Mouse (Mus musculus): ENCODE measurements around the gene Endod1. TPM values are rescaled to one million over a fixed set of nuclear protein-coding genes. Genes with fewer than 3 reads are reported as not detected.

The Endod1 gene
- 7.5 and 8.0 TPM in 2 replicates for polyA plus RNA-seq (2014; fragmentation: Nextera tagmentation; extraction: Ambion mirVana)

GRCm38 (mm10) chr9:14381353-14382055, at the start of gene Endod1:
Gene Endod1, minus strand, starts transcription at chr9:14381507.
- peak within 1 kb of the TSS; percentile 56 for H3K4me3 ChIP-seq (ENCODE audit: low read depth, low read length)
- H3K27ac ChIP-seq (ENCODE audit: low read depth, low read length): no peak within 1 kb of the TSS
- ATAC-seq (ENCODE audit: insufficient read depth, low FRiP score, low TSS enrichment): peak; percentile 61; the same call in 1 of the 2 replicates
- WGBS: 9% methylated on average over 8 of the region's 8 CpGs
- no peaks in the 10 kb centered on the region for H3K9me3 ChIP-seq (ENCODE audit: control insufficient read depth, low read length)
- peaks cover 3% of the 10 kb centered on the region; the same call in 1 of the 2 replicates for H3K27me3 ChIP-seq (ENCODE audit: control insufficient read depth, insufficient read depth, low read length)
- DNase-seq (ENCODE audit: low spot score): no peak
- H3K4me1 ChIP-seq (ENCODE audit: control insufficient read depth, insufficient read depth, low read length): no peaks in the 10 kb centered on the region
- no peaks in the 10 kb centered on the region for H3K36me3 ChIP-seq (ENCODE audit: control insufficient read depth, insufficient read depth, low read length)
- H3K4me2 ChIP-seq (ENCODE audit: low read depth): peak within 1 kb of the TSS; percentile 95
- peak within 1 kb of the TSS; percentile 68 for H3K9ac ChIP-seq (ENCODE audit: low read length)

- H3K4me3 ChIP-seq (ENCODE audit: low read depth, low read length): no peak overlapping the region
- H3K27ac ChIP-seq (ENCODE audit: low read depth, low read length): no peak overlapping the region
- no peak overlapping the region for H3K9ac ChIP-seq (ENCODE audit: low read length)
- ATAC-seq (ENCODE audit: insufficient read depth, low FRiP score, low TSS enrichment): no peak
- H3K4me2 ChIP-seq (ENCODE audit: low read depth): no peak overlapping the region
- no peaks in the 10 kb centered on the region for H3K36me3 ChIP-seq (ENCODE audit: control insufficient read depth, insufficient read depth, low read length)
- no peaks in the 10 kb centered on the region for H3K27me3 ChIP-seq (ENCODE audit: control insufficient read depth, insufficient read depth, low read length)
- no peaks in the 10 kb centered on the region for H3K9me3 ChIP-seq (ENCODE audit: control insufficient read depth, low read length)
- no peak for DNase-seq (ENCODE audit: low spot score)
- 91% methylated on average over 5 of the region's 5 CpGs for WGBS
- H3K4me1 ChIP-seq (ENCODE audit: control insufficient read depth, insufficient read depth, low read length): no peaks in the 10 kb centered on the region
Measured at GRCm38 (mm10) chr9:14409153-14409552, 27.8 kb upstream of the Endod1 start.

GRCm38 (mm10) chr9:14408044-14408443, 26.7 kb upstream of the Endod1 start:
- Histone ChIP-seq H3K4me1 (ENCODE audit: control insufficient read depth, insufficient read depth, low read length) (no peaks in the 10 kb centered on the region), H3K9ac (ENCODE audit: low read length) (no peak overlapping the region), H3K27ac (ENCODE audit: low read depth, low read length) (no peak overlapping the region), H3K36me3 (ENCODE audit: control insufficient read depth, insufficient read depth, low read length) (no peaks in the 10 kb centered on the region), H3K4me3 (ENCODE audit: low read depth, low read length) (no peak overlapping the region), H3K9me3 (ENCODE audit: control insufficient read depth, low read length) (no peaks in the 10 kb centered on the region), H3K4me2 (ENCODE audit: low read depth) (no peak overlapping the region), H3K27me3 (ENCODE audit: control insufficient read depth, insufficient read depth, low read length) (no peaks in the 10 kb centered on the region)
- WGBS: 81% methylated on average over 4 of the region's 4 CpGs
- ATAC-seq (ENCODE audit: insufficient read depth, low FRiP score, low TSS enrichment) (no peak), DNase-seq (ENCODE audit: low spot score) (no peak)

- Histone ChIP-seq H3K27ac (ENCODE audit: low read depth, low read length) (no peak overlapping the region), H3K4me2 (ENCODE audit: low read depth) (no peak overlapping the region), H3K9me3 (ENCODE audit: control insufficient read depth, low read length) (no peaks in the 10 kb centered on the region), H3K4me3 (ENCODE audit: low read depth, low read length) (no peak overlapping the region), H3K27me3 (ENCODE audit: control insufficient read depth, insufficient read depth, low read length) (no peaks in the 10 kb centered on the region), H3K9ac (ENCODE audit: low read length) (no peak overlapping the region), H3K4me1 (ENCODE audit: control insufficient read depth, insufficient read depth, low read length) (no peaks in the 10 kb centered on the region), H3K36me3 (ENCODE audit: control insufficient read depth, insufficient read depth, low read length) (no peaks in the 10 kb centered on the region)
- WGBS: 74% methylated on average over 1 of the region's 1 CpGs
- DNase-seq (ENCODE audit: low spot score): no peak
- no peak for ATAC-seq (ENCODE audit: insufficient read depth, low FRiP score, low TSS enrichment)
Measured at GRCm38 (mm10) chr9:14406056-14406455, 24.7 kb upstream of the Endod1 start.

GRCm38 (mm10) chr9:14402099-14402498, 20.8 kb upstream of the Endod1 start:
- no peaks in the 10 kb centered on the region for H3K4me1 ChIP-seq (ENCODE audit: control insufficient read depth, insufficient read depth, low read length)
- no peak overlapping the region for H3K9ac ChIP-seq (ENCODE audit: low read length)
- WGBS: 89% methylated on average over 1 of the region's 1 CpGs
- no peaks in the 10 kb centered on the region for H3K36me3 ChIP-seq (ENCODE audit: control insufficient read depth, insufficient read depth, low read length)
- no peak overlapping the region for H3K4me3 ChIP-seq (ENCODE audit: low read depth, low read length)
- DNase-seq (ENCODE audit: low spot score) (no peak), ATAC-seq (ENCODE audit: insufficient read depth, low FRiP score, low TSS enrichment) (no peak)
- H3K9me3 ChIP-seq (ENCODE audit: control insufficient read depth, low read length): no peaks in the 10 kb centered on the region
- H3K4me2 ChIP-seq (ENCODE audit: low read depth): no peak overlapping the region
- H3K27ac ChIP-seq (ENCODE audit: low read depth, low read length): no peak overlapping the region
- no peaks in the 10 kb centered on the region for H3K27me3 ChIP-seq (ENCODE audit: control insufficient read depth, insufficient read depth, low read length)

- Histone ChIP-seq H3K9ac (ENCODE audit: low read length) (no peak overlapping the region), H3K4me2 (ENCODE audit: low read depth) (no peak overlapping the region), H3K4me3 (ENCODE audit: low read depth, low read length) (no peak overlapping the region), H3K9me3 (ENCODE audit: control insufficient read depth, low read length) (no peaks in the 10 kb centered on the region), H3K4me1 (ENCODE audit: control insufficient read depth, insufficient read depth, low read length) (no peaks in the 10 kb centered on the region), H3K27me3 (ENCODE audit: control insufficient read depth, insufficient read depth, low read length) (no peaks in the 10 kb centered on the region), H3K27ac (ENCODE audit: low read depth, low read length) (no peak overlapping the region), H3K36me3 (ENCODE audit: control insufficient read depth, insufficient read depth, low read length) (no peaks in the 10 kb centered on the region)
- WGBS: 93% methylated on average over 5 of the region's 5 CpGs
- DNase-seq (ENCODE audit: low spot score) (no peak), ATAC-seq (ENCODE audit: insufficient read depth, low FRiP score, low TSS enrichment) (no peak)
Measured at GRCm38 (mm10) chr9:14400392-14400791, 19.1 kb upstream of the Endod1 start.

- whole genome bisulfite sequencing: 82% methylated on average over 1 of the region's 1 CpGs
- no peaks in the 10 kb centered on the region for H3K36me3 ChIP-seq (ENCODE audit: control insufficient read depth, insufficient read depth, low read length)
- no peak overlapping the region for H3K27ac ChIP-seq (ENCODE audit: low read depth, low read length)
- no peaks in the 10 kb centered on the region for H3K9me3 ChIP-seq (ENCODE audit: control insufficient read depth, low read length)
- H3K4me1 ChIP-seq (ENCODE audit: control insufficient read depth, insufficient read depth, low read length): no peaks in the 10 kb centered on the region
- no peak overlapping the region for H3K4me3 ChIP-seq (ENCODE audit: low read depth, low read length)
- H3K4me2 ChIP-seq (ENCODE audit: low read depth): no peak overlapping the region
- ATAC-seq (ENCODE audit: insufficient read depth, low FRiP score, low TSS enrichment) (no peak), DNase-seq (ENCODE audit: low spot score) (no peak)
- H3K9ac ChIP-seq (ENCODE audit: low read length): no peak overlapping the region
- H3K27me3 ChIP-seq (ENCODE audit: control insufficient read depth, insufficient read depth, low read length): no peaks in the 10 kb centered on the region
Measured at GRCm38 (mm10) chr9:14398946-14399345, 17.6 kb upstream of the Endod1 start.

GRCm38 (mm10) chr9:14398084-14398483, 16.8 kb upstream of the Endod1 start:
- Histone ChIP-seq H3K9me3 (ENCODE audit: control insufficient read depth, low read length) (no peaks in the 10 kb centered on the region), H3K36me3 (ENCODE audit: control insufficient read depth, insufficient read depth, low read length) (no peaks in the 10 kb centered on the region), H3K9ac (ENCODE audit: low read length) (no peak overlapping the region), H3K4me2 (ENCODE audit: low read depth) (no peak overlapping the region), H3K4me3 (ENCODE audit: low read depth, low read length) (no peak overlapping the region), H3K27ac (ENCODE audit: low read depth, low read length) (no peak overlapping the region), H3K27me3 (ENCODE audit: control insufficient read depth, insufficient read depth, low read length) (no peaks in the 10 kb centered on the region), H3K4me1 (ENCODE audit: control insufficient read depth, insufficient read depth, low read length) (no peaks in the 10 kb centered on the region)
- ATAC-seq (ENCODE audit: insufficient read depth, low FRiP score, low TSS enrichment) (no peak), DNase-seq (ENCODE audit: low spot score) (no peak)
- 67% methylated on average over 1 of the region's 1 CpGs for WGBS

GRCm38 (mm10) chr9:14397449-14397819, 16.1 kb upstream of the Endod1 start:
- no peaks in the 10 kb centered on the region for H3K4me1 ChIP-seq (ENCODE audit: control insufficient read depth, insufficient read depth, low read length)
- DNase-seq (ENCODE audit: low spot score) (no peak), ATAC-seq (ENCODE audit: insufficient read depth, low FRiP score, low TSS enrichment) (no peak)
- H3K27me3 ChIP-seq (ENCODE audit: control insufficient read depth, insufficient read depth, low read length): no peaks in the 10 kb centered on the region
- H3K27ac ChIP-seq (ENCODE audit: low read depth, low read length): no peak overlapping the region
- H3K36me3 ChIP-seq (ENCODE audit: control insufficient read depth, insufficient read depth, low read length): no peaks in the 10 kb centered on the region
- H3K4me2 ChIP-seq (ENCODE audit: low read depth): no peak overlapping the region
- no peak overlapping the region for H3K9ac ChIP-seq (ENCODE audit: low read length)
- no peaks in the 10 kb centered on the region for H3K9me3 ChIP-seq (ENCODE audit: control insufficient read depth, low read length)
- 92% methylated on average over 6 of the region's 6 CpGs for WGBS
- H3K4me3 ChIP-seq (ENCODE audit: low read depth, low read length): no peak overlapping the region

All from neural tube, embryonic 11.5 days (tissue).